27 mouse cellular contexts compared by ENCODE assay signal in genomic region chr2:17939183-17939856, GRCm38 (mm10). TPM values are rescaled to one million over a fixed set of nuclear protein-coding genes. Genes with fewer than 3 reads are reported as not detected.
DNase-seq lines count a peak whose midpoint lies in the region; ATAC-seq and TF ChIP-seq lines count a peak whose summit lies in the region.
"Had no signal": no experiment of that assay in that cellular context is flagged by ENCODE, and none has a peak within 500 bp of the region (broad histone marks: within the 10 kb centered on the region; RNA-seq: fewer than 3 reads in every experiment).

No protein-coding gene starts in this region.

- H3K27ac ChIP-seq in forebrain, embryonic 14.5 days (ENCODE audit: low read depth, low read length) = no peak overlapping the region
- H3K27ac ChIP-seq in forebrain, embryonic 12.5 days = no peak overlapping the region
- no peak overlapping the region for H3K27ac ChIP-seq in kidney, postnatal 0 days
- no peak overlapping the region for H3K27ac ChIP-seq in kidney, embryonic 14.5 days (ENCODE audit: low read depth, low read length)
- H3K27ac ChIP-seq in limb, embryonic 13.5 days = peak overlapping the region; percentile 81
- H3K27ac ChIP-seq in intestine, postnatal 0 days (ENCODE audit: low read depth, low read length) = no peak overlapping the region
- H3K27ac ChIP-seq: embryonic facial prominence, embryonic 12.5 days; heart, adult 2 months; heart, embryonic 13.5 days; hindbrain, embryonic 12.5 days; left cerebral cortex, adult 2 months; liver, embryonic 13.5 days; midbrain, embryonic 13.5 days had no signal

- DNase-seq in forebrain, embryonic 14.5 days (ENCODE audit: low spot score) = peak; percentile 5
- peak; percentile 50 for DNase-seq in kidney, postnatal 0 days (ENCODE audit: low spot score)
- DNase-seq in brain, embryonic 14.5 days (ENCODE audit: low read depth) = peak; percentile 33
- no peak for DNase-seq in cerebellum, adult 9-11 months
- DNase-seq: adrenal gland, postnatal 25 days; cerebellum, postnatal 10 days; gastrocnemius, postnatal 14 days; heart, adult 2 months; kidney, adult 8-10 months; left cerebral cortex, postnatal 4 days; liver, embryonic 13.5 days; lung, adult 2 months; lung, postnatal 36 days; thymus, postnatal 25 days had no signal

- no peaks in the 10 kb centered on the region for H3K9me3 ChIP-seq in forebrain, embryonic 14.5 days (replicated peaks; ENCODE audit: control insufficient read depth, low read length)
- H3K9me3 ChIP-seq in forebrain, embryonic 12.5 days = no peaks in the 10 kb centered on the region
- no peaks in the 10 kb centered on the region for H3K9me3 ChIP-seq in kidney, postnatal 0 days (replicated peaks; ENCODE audit: low read length)
- H3K9me3 ChIP-seq in kidney, embryonic 14.5 days (ENCODE audit: control insufficient read depth, low read length) = no peaks in the 10 kb centered on the region
- 0 out of 2 replicates have a peak, but pooled peaks cover 3% of the 10 kb centered on the region for H3K9me3 ChIP-seq in limb, embryonic 13.5 days
- H3K9me3 ChIP-seq in intestine, postnatal 0 days (ENCODE audit: control insufficient read depth) = no peaks in the 10 kb centered on the region
- H3K9me3 ChIP-seq: embryonic facial prominence, embryonic 12.5 days; heart, embryonic 13.5 days; hindbrain, embryonic 12.5 days; liver, embryonic 13.5 days; midbrain, embryonic 13.5 days had no signal

- no peak overlapping the region for H3K9ac ChIP-seq in forebrain, embryonic 14.5 days (ENCODE audit: low read length)
- H3K9ac ChIP-seq in forebrain, embryonic 12.5 days = no peak overlapping the region
- H3K9ac ChIP-seq in kidney, postnatal 0 days (ENCODE audit: low read depth, low read length) = no peak overlapping the region
- no peak overlapping the region for H3K9ac ChIP-seq in kidney, embryonic 14.5 days (ENCODE audit: low read depth, low read length)
- no peak overlapping the region for H3K9ac ChIP-seq in limb, embryonic 13.5 days
- no peak overlapping the region for H3K9ac ChIP-seq in intestine, postnatal 0 days (ENCODE audit: low read depth, low read length)
- H3K9ac ChIP-seq: embryonic facial prominence, embryonic 12.5 days; heart, embryonic 13.5 days; hindbrain, embryonic 12.5 days; liver, embryonic 13.5 days; midbrain, embryonic 13.5 days had no signal

- 38% methylated on average over 4 of the region's 4 CpGs for WGBS in forebrain, embryonic 14.5 days
- WGBS in forebrain, embryonic 12.5 days = 69% methylated on average over 4 of the region's 4 CpGs
- WGBS in kidney, postnatal 0 days = 37% methylated on average over 4 of the region's 4 CpGs
- WGBS in kidney, embryonic 14.5 days = 50% methylated on average over 4 of the region's 4 CpGs
- WGBS in limb, embryonic 13.5 days = 29% methylated on average over 4 of the region's 4 CpGs
- WGBS in intestine, postnatal 0 days = 60% methylated on average over 4 of the region's 4 CpGs

- no peak overlapping the region for H3K4me3 ChIP-seq in forebrain, embryonic 14.5 days (ENCODE audit: low read depth, low read length)
- no peak overlapping the region for H3K4me3 ChIP-seq in forebrain, embryonic 12.5 days (replicated peaks)
- no peak overlapping the region for H3K4me3 ChIP-seq in kidney, postnatal 0 days (replicated peaks; ENCODE audit: low read depth, low read length)
- H3K4me3 ChIP-seq in kidney, embryonic 14.5 days (ENCODE audit: low read length) = no peak overlapping the region
- no peak overlapping the region for H3K4me3 ChIP-seq in limb, embryonic 13.5 days
- no peak overlapping the region for H3K4me3 ChIP-seq in intestine, postnatal 0 days (ENCODE audit: low read depth, low read length)
- H3K4me3 ChIP-seq: embryonic facial prominence, embryonic 12.5 days; heart, adult 2 months; heart, embryonic 13.5 days; hindbrain, embryonic 12.5 days; left cerebral cortex, adult 2 months; liver, embryonic 13.5 days; megakaryocyte, embryonic 14.5 days; midbrain, embryonic 13.5 days had no signal

- no peaks in the 10 kb centered on the region for H3K4me1 ChIP-seq in forebrain, embryonic 14.5 days (ENCODE audit: control insufficient read depth, insufficient read depth, low read length)
- peaks cover 4% of the 10 kb centered on the region; the same call in 1 of the 2 replicates for H3K4me1 ChIP-seq in forebrain, embryonic 12.5 days
- no peaks in the 10 kb centered on the region; the same call in 1 of the 2 replicates for H3K4me1 ChIP-seq in kidney, postnatal 0 days (replicated peaks; ENCODE audit: insufficient read depth, low read length)
- H3K4me1 ChIP-seq in kidney, embryonic 14.5 days (ENCODE audit: control insufficient read depth, insufficient read depth, low read length) = no peaks in the 10 kb centered on the region
- peaks cover 18% of the 10 kb centered on the region for H3K4me1 ChIP-seq in limb, embryonic 13.5 days
- no peaks in the 10 kb centered on the region for H3K4me1 ChIP-seq in intestine, postnatal 0 days (replicated peaks; ENCODE audit: control insufficient read depth, insufficient read depth, low read length)
- H3K4me1 ChIP-seq: embryonic facial prominence, embryonic 12.5 days; hindbrain, embryonic 12.5 days; liver, embryonic 13.5 days; megakaryocyte, embryonic 14.5 days had no signal

- no peaks in the 10 kb centered on the region for H3K36me3 ChIP-seq in forebrain, embryonic 14.5 days (ENCODE audit: control insufficient read depth, insufficient read depth, low read length)
- H3K36me3 ChIP-seq in forebrain, embryonic 12.5 days (replicated peaks) = no peaks in the 10 kb centered on the region
- H3K36me3 ChIP-seq in kidney, postnatal 0 days (ENCODE audit: insufficient read depth, low read length) = no peaks in the 10 kb centered on the region
- no peaks in the 10 kb centered on the region for H3K36me3 ChIP-seq in kidney, embryonic 14.5 days (ENCODE audit: control insufficient read depth, insufficient read depth, low read length)
- H3K36me3 ChIP-seq in limb, embryonic 13.5 days = no peaks in the 10 kb centered on the region
- no peaks in the 10 kb centered on the region for H3K36me3 ChIP-seq in intestine, postnatal 0 days (ENCODE audit: control insufficient read depth, insufficient read depth)
- H3K36me3 ChIP-seq: embryonic facial prominence, embryonic 12.5 days; heart, embryonic 13.5 days; hindbrain, embryonic 12.5 days; liver, embryonic 13.5 days; midbrain, embryonic 13.5 days had no signal

- no peak for TF ChIP-seq POLR2A in brain, embryonic 14.5 days (IDR thresholded peaks at IDR 0.05; ENCODE audit: borderline replicate concordance, extremely low read depth, insufficient read depth, insufficient read length, poor library complexity, severe bottlenecking)

- no peak for TF ChIP-seq CTCF in kidney, postnatal 0 days (IDR thresholded peaks at IDR 0.05; ENCODE audit: low read depth)
- TF ChIP-seq CTCF in brain, embryonic 14.5 days (IDR thresholded peaks at IDR 0.05; ENCODE audit: borderline replicate concordance, extremely low read depth, insufficient read depth, insufficient read length) = no peak
- TF ChIP-seq CTCF in intestine, postnatal 0 days (IDR thresholded peaks at IDR 0.05; ENCODE audit: low read depth) = no peak

- H3K4me2 ChIP-seq in forebrain, embryonic 14.5 days (ENCODE audit: low read length) = no peak overlapping the region
- no peak overlapping the region for H3K4me2 ChIP-seq in forebrain, embryonic 12.5 days
- no peak overlapping the region for H3K4me2 ChIP-seq in kidney, postnatal 0 days (ENCODE audit: low read length)
- no peak overlapping the region for H3K4me2 ChIP-seq in kidney, embryonic 14.5 days (replicated peaks; ENCODE audit: low read depth, low read length)
- no peak overlapping the region for H3K4me2 ChIP-seq in limb, embryonic 13.5 days (replicated peaks)
- H3K4me2 ChIP-seq in intestine, postnatal 0 days (replicated peaks; ENCODE audit: low read depth) = no peak overlapping the region
- H3K4me2 ChIP-seq: embryonic facial prominence, embryonic 12.5 days; heart, embryonic 13.5 days; hindbrain, embryonic 12.5 days; liver, embryonic 13.5 days; midbrain, embryonic 13.5 days had no signal

- no peak for ATAC-seq in forebrain, embryonic 14.5 days
- no peak for ATAC-seq in forebrain, embryonic 12.5 days (ENCODE audit: low FRiP score)
- ATAC-seq in kidney, postnatal 0 days (replicated peaks; ENCODE audit: low FRiP score, low read depth) = no peak
- no peak for ATAC-seq in kidney, embryonic 14.5 days (ENCODE audit: low FRiP score, low TSS enrichment)
- ATAC-seq in limb, embryonic 13.5 days (ENCODE audit: low FRiP score, low read depth) = peak; percentile 80
- no peak for ATAC-seq in intestine, postnatal 0 days

- H3K27me3 ChIP-seq in forebrain, embryonic 14.5 days (replicated peaks; ENCODE audit: control insufficient read depth, insufficient read depth, low read length) = no peaks in the 10 kb centered on the region
- no peaks in the 10 kb centered on the region for H3K27me3 ChIP-seq in forebrain, embryonic 12.5 days
- no peaks in the 10 kb centered on the region for H3K27me3 ChIP-seq in kidney, postnatal 0 days (ENCODE audit: insufficient read depth, low read length)
- no peaks in the 10 kb centered on the region for H3K27me3 ChIP-seq in kidney, embryonic 14.5 days (ENCODE audit: control insufficient read depth, insufficient read depth, low read length)
- no peaks in the 10 kb centered on the region for H3K27me3 ChIP-seq in limb, embryonic 13.5 days
- no peaks in the 10 kb centered on the region for H3K27me3 ChIP-seq in intestine, postnatal 0 days (replicated peaks; ENCODE audit: control insufficient read depth, insufficient read depth, low read length)
- H3K27me3 ChIP-seq: embryonic facial prominence, embryonic 12.5 days; heart, embryonic 13.5 days; hindbrain, embryonic 12.5 days; liver, embryonic 13.5 days; megakaryocyte, embryonic 14.5 days; midbrain, embryonic 13.5 days had no signal

RNA-seq across cellular contexts. Expression of gene H2al2a, which starts 57.4 kb away (rescaled TPM):
- polyA plus RNA-seq in forebrain, embryonic 14.5 days (2014; fragmentation: Nextera tagmentation; extraction: Ambion mirVana) = not detected in 2 replicates
- not detected in 2 replicates for polyA plus RNA-seq in forebrain, embryonic 12.5 days (2016; fragmentation: Nextera tagmentation; extraction: Ambion mirVana)
- not detected in 2 replicates for polyA plus RNA-seq in kidney, postnatal 0 days (2015; fragmentation: Nextera tagmentation; extraction: Ambion mirVana)
- not detected in 2 replicates for polyA plus RNA-seq in kidney, embryonic 14.5 days (2014; fragmentation: Nextera tagmentation; extraction: Ambion mirVana)
- polyA plus RNA-seq in brain, embryonic 14.5 days (2012; rRNA removed) = 0.16 TPM in 1 of 2 replicates, not detected in the other
- polyA plus RNA-seq in limb, embryonic 13.5 days (2015; fragmentation: Nextera tagmentation; extraction: Ambion mirVana) = not detected in 2 replicates
- polyA plus RNA-seq in intestine, postnatal 0 days (2015; fragmentation: Nextera tagmentation; extraction: Ambion mirVana) = not detected in 2 replicates
- polyA plus RNA-seq: cortical plate, adult 2 months; embryonic facial prominence, embryonic 12.5 days; heart, embryonic 13.5 days; hindbrain, embryonic 12.5 days; liver, embryonic 13.5 days; lung, adult 2 months; midbrain, embryonic 13.5 days; neural tube, embryonic 11.5 days; small intestine, adult 2 months had no signal
